Mouse (Mus musculus): ENCODE data around the gene Rmdn2.

GRCm38 (mm10) chr17:79610163-79610755 lies 1.4 kb upstream of the Rmdn2 start:
- TF ChIP-seq POLR2A (IDR thresholded peaks at IDR 0.05; ENCODE audit: control insufficient read depth, low read depth, low read length) = no peak
- no peak for TF ChIP-seq CTCF (IDR thresholded peaks at IDR 0.05; ENCODE audit: control insufficient read depth, insufficient read depth, insufficient replicate concordance, low read depth, low read length)
